Mouse (Mus musculus): Measurements from ENCODE around the gene Fam193a. TPM values are rescaled to one million over a fixed set of nuclear protein-coding genes. Genes with fewer than 3 reads are reported as not detected.

Gene Fam193a
- polyA plus RNA-seq, 1 experiment from 2014 or later, result 3.3 TPM

- 76% methylated on average over 2 of the region's 2 CpGs for WGBS (ENCODE audit: insufficient replicate concordance)
- no peak for ATAC-seq (ENCODE audit: low read depth)
- peaks cover 4% of the 10 kb centered on the region; the same call in 1 of the 2 replicates for H3K4me1 ChIP-seq (ENCODE audit: control insufficient read depth, low read depth, low read length)
Measured at GRCm38 (mm10) chr5:34395850-34396540, 26.3 kb downstream of the Fam193a start.

GRCm38 (mm10) chr5:34397866-34398265 is 28.1 kb downstream of the Fam193a start:
- H3K4me3 ChIP-seq (ENCODE audit: low read depth, low read length), result no peak overlapping the region
- 67% methylated on average over 2 of the region's 2 CpGs for WGBS (ENCODE audit: insufficient replicate concordance)
- ATAC-seq (ENCODE audit: low read depth), result no peak
- peaks cover 4% of the 10 kb centered on the region; the same call in 1 of the 2 replicates for H3K4me1 ChIP-seq (ENCODE audit: control insufficient read depth, low read depth, low read length)
- no peaks in the 10 kb centered on the region for H3K9me3 ChIP-seq (replicated peaks; ENCODE audit: control insufficient read depth, low read length)
- no peaks in the 10 kb centered on the region for H3K27me3 ChIP-seq (ENCODE audit: control insufficient read depth, insufficient read depth, low read depth, low read length)
- H3K27ac ChIP-seq (ENCODE audit: low read length), result no peak overlapping the region
- no peaks in the 10 kb centered on the region for H3K36me3 ChIP-seq (ENCODE audit: control insufficient read depth, insufficient read depth)
- H3K9ac ChIP-seq (ENCODE audit: low read depth, low read length), result no peak overlapping the region
- H3K4me2 ChIP-seq (ENCODE audit: low read depth, low read length), result no peak overlapping the region

More at GRCm38 (mm10) chr5:34395850-34396540, 26.3 kb downstream of the Fam193a start:
- Histone ChIP-seq H3K27me3 (ENCODE audit: control insufficient read depth, insufficient read depth, low read depth, low read length) (no peaks in the 10 kb centered on the region), H3K9me3 (replicated peaks; ENCODE audit: control insufficient read depth, low read length) (no peaks in the 10 kb centered on the region), H3K4me2 (ENCODE audit: low read depth, low read length) (no peak overlapping the region), H3K9ac (ENCODE audit: low read depth, low read length) (no peak overlapping the region), H3K27ac (ENCODE audit: low read length) (no peak overlapping the region), H3K4me3 (ENCODE audit: low read depth, low read length) (no peak overlapping the region), H3K36me3 (ENCODE audit: control insufficient read depth, insufficient read depth) (no peaks in the 10 kb centered on the region)

- H3K9me3 ChIP-seq (replicated peaks; ENCODE audit: control insufficient read depth, low read length), result no peaks in the 10 kb centered on the region
Measured at GRCm38 (mm10) chr5:34398326-34398725, 28.6 kb downstream of the Fam193a start.

GRCm38 (mm10) chr5:34407366-34407918 is 37.7 kb downstream of the Fam193a start:
- WGBS (ENCODE audit: insufficient replicate concordance), result 79% methylated on average over 6 of the region's 6 CpGs
- no peak for ATAC-seq (ENCODE audit: low read depth)
- no peak overlapping the region for H3K4me2 ChIP-seq (ENCODE audit: low read depth, low read length)
- no peak overlapping the region for H3K9ac ChIP-seq (ENCODE audit: low read depth, low read length)
- no peaks in the 10 kb centered on the region for H3K36me3 ChIP-seq (ENCODE audit: control insufficient read depth, insufficient read depth)
- H3K27me3 ChIP-seq (ENCODE audit: control insufficient read depth, insufficient read depth, low read depth, low read length), result no peaks in the 10 kb centered on the region
- H3K27ac ChIP-seq (ENCODE audit: low read length), result no peak overlapping the region
- no peak overlapping the region for H3K4me3 ChIP-seq (ENCODE audit: low read depth, low read length)
- H3K4me1 ChIP-seq (ENCODE audit: control insufficient read depth, low read depth, low read length), result peaks cover 10% of the 10 kb centered on the region
- no peaks in the 10 kb centered on the region for H3K9me3 ChIP-seq (replicated peaks; ENCODE audit: control insufficient read depth, low read length)

More at GRCm38 (mm10) chr5:34398326-34398725, 28.6 kb downstream of the Fam193a start:
- peaks cover 4% of the 10 kb centered on the region; the same call in 1 of the 2 replicates for H3K4me1 ChIP-seq (ENCODE audit: control insufficient read depth, low read depth, low read length)
- H3K36me3 ChIP-seq (ENCODE audit: control insufficient read depth, insufficient read depth), result no peaks in the 10 kb centered on the region
- H3K9ac ChIP-seq (ENCODE audit: low read depth, low read length), result no peak overlapping the region
- 54% methylated on average over 1 of the region's 1 CpGs for WGBS (ENCODE audit: insufficient replicate concordance)
- no peak overlapping the region for H3K4me2 ChIP-seq (ENCODE audit: low read depth, low read length)
- no peak overlapping the region for H3K27ac ChIP-seq (ENCODE audit: low read length)
- no peak overlapping the region for H3K4me3 ChIP-seq (ENCODE audit: low read depth, low read length)
- no peaks in the 10 kb centered on the region for H3K27me3 ChIP-seq (ENCODE audit: control insufficient read depth, insufficient read depth, low read depth, low read length)
- no peak for ATAC-seq (ENCODE audit: low read depth)

- H3K9me3 ChIP-seq (replicated peaks; ENCODE audit: control insufficient read depth, low read length), result no peaks in the 10 kb centered on the region
- ATAC-seq (ENCODE audit: low read depth), result peak; percentile 48; the same call in 1 of the 2 replicates
- H3K27ac ChIP-seq (ENCODE audit: low read length), result no peak overlapping the region
- H3K9ac ChIP-seq (ENCODE audit: low read depth, low read length), result no peak overlapping the region
- H3K4me3 ChIP-seq (ENCODE audit: low read depth, low read length), result no peak overlapping the region
- no peaks in the 10 kb centered on the region for H3K27me3 ChIP-seq (ENCODE audit: control insufficient read depth, insufficient read depth, low read depth, low read length)
- 64% methylated on average over 1 of the region's 1 CpGs for WGBS (ENCODE audit: insufficient replicate concordance)
- H3K4me2 ChIP-seq (ENCODE audit: low read depth, low read length), result no peak overlapping the region
- no peaks in the 10 kb centered on the region for H3K36me3 ChIP-seq (ENCODE audit: control insufficient read depth, insufficient read depth)
- peaks cover 8% of the 10 kb centered on the region for H3K4me1 ChIP-seq (ENCODE audit: control insufficient read depth, low read depth, low read length)
Measured at GRCm38 (mm10) chr5:34409002-34409401, 39.3 kb downstream of the Fam193a start.

- no peaks in the 10 kb centered on the region for H3K9me3 ChIP-seq (replicated peaks; ENCODE audit: control insufficient read depth, low read length)
- H3K27ac ChIP-seq (ENCODE audit: low read length), result no peak overlapping the region
- H3K9ac ChIP-seq (ENCODE audit: low read depth, low read length), result no peak overlapping the region
- no peak for ATAC-seq (ENCODE audit: low read depth)
- WGBS (ENCODE audit: insufficient replicate concordance), result 38% methylated on average over 4 of the region's 4 CpGs
- H3K4me1 ChIP-seq (ENCODE audit: control insufficient read depth, low read depth, low read length), result peaks cover 8% of the 10 kb centered on the region
- no peak overlapping the region for H3K4me2 ChIP-seq (ENCODE audit: low read depth, low read length)
- no peaks in the 10 kb centered on the region for H3K27me3 ChIP-seq (ENCODE audit: control insufficient read depth, insufficient read depth, low read depth, low read length)
- H3K4me3 ChIP-seq (ENCODE audit: low read depth, low read length), result no peak overlapping the region
- no peaks in the 10 kb centered on the region for H3K36me3 ChIP-seq (ENCODE audit: control insufficient read depth, insufficient read depth)
Measured at GRCm38 (mm10) chr5:34410819-34411218, 41.1 kb downstream of the Fam193a start.

- WGBS (ENCODE audit: insufficient replicate concordance), result 76% methylated on average over 2 of the region's 2 CpGs
- no peak overlapping the region for H3K4me2 ChIP-seq (ENCODE audit: low read depth, low read length)
- H3K27ac ChIP-seq (ENCODE audit: low read length), result no peak overlapping the region
- no peak overlapping the region for H3K9ac ChIP-seq (ENCODE audit: low read depth, low read length)
- H3K9me3 ChIP-seq (replicated peaks; ENCODE audit: control insufficient read depth, low read length), result no peaks in the 10 kb centered on the region
- H3K27me3 ChIP-seq (ENCODE audit: control insufficient read depth, insufficient read depth, low read depth, low read length), result no peaks in the 10 kb centered on the region
- peaks cover 7% of the 10 kb centered on the region for H3K4me1 ChIP-seq (ENCODE audit: control insufficient read depth, low read depth, low read length)
- ATAC-seq (ENCODE audit: low read depth), result no peak
- H3K36me3 ChIP-seq (ENCODE audit: control insufficient read depth, insufficient read depth), result no peaks in the 10 kb centered on the region
- H3K4me3 ChIP-seq (ENCODE audit: low read depth, low read length), result no peak overlapping the region
Measured at GRCm38 (mm10) chr5:34413921-34414320, 44.2 kb downstream of the Fam193a start.

- H3K4me2 ChIP-seq (ENCODE audit: low read depth, low read length), result no peak overlapping the region
- WGBS (ENCODE audit: insufficient replicate concordance), result 86% methylated on average over 3 of the region's 3 CpGs
- H3K4me1 ChIP-seq (ENCODE audit: control insufficient read depth, low read depth, low read length), result no peaks in the 10 kb centered on the region; the same call in 1 of the 2 replicates
- ATAC-seq (ENCODE audit: low read depth), result no peak
- H3K27me3 ChIP-seq (ENCODE audit: control insufficient read depth, insufficient read depth, low read depth, low read length), result no peaks in the 10 kb centered on the region
- H3K9ac ChIP-seq (ENCODE audit: low read depth, low read length), result no peak overlapping the region
- no peak overlapping the region for H3K27ac ChIP-seq (ENCODE audit: low read length)
- no peaks in the 10 kb centered on the region for H3K9me3 ChIP-seq (replicated peaks; ENCODE audit: control insufficient read depth, low read length)
- peaks cover 6% of the 10 kb centered on the region for H3K36me3 ChIP-seq (ENCODE audit: control insufficient read depth, insufficient read depth)
- H3K4me3 ChIP-seq (ENCODE audit: low read depth, low read length), result no peak overlapping the region
Measured at GRCm38 (mm10) chr5:34417251-34418008, 47.7 kb downstream of the Fam193a start.

- no peak overlapping the region for H3K27ac ChIP-seq (ENCODE audit: low read length)
- ATAC-seq (ENCODE audit: low read depth), result no peak
- peaks cover 6% of the 10 kb centered on the region for H3K36me3 ChIP-seq (ENCODE audit: control insufficient read depth, insufficient read depth)
- H3K4me1 ChIP-seq (ENCODE audit: control insufficient read depth, low read depth, low read length), result no peaks in the 10 kb centered on the region; the same call in 1 of the 2 replicates
- no peak overlapping the region for H3K4me3 ChIP-seq (ENCODE audit: low read depth, low read length)
- H3K9me3 ChIP-seq (replicated peaks; ENCODE audit: control insufficient read depth, low read length), result no peaks in the 10 kb centered on the region
- H3K4me2 ChIP-seq (ENCODE audit: low read depth, low read length), result no peak overlapping the region
- 48% methylated on average over 1 of the region's 1 CpGs for WGBS (ENCODE audit: insufficient replicate concordance)
- no peak overlapping the region for H3K9ac ChIP-seq (ENCODE audit: low read depth, low read length)
- no peaks in the 10 kb centered on the region for H3K27me3 ChIP-seq (ENCODE audit: control insufficient read depth, insufficient read depth, low read depth, low read length)
Measured at GRCm38 (mm10) chr5:34419188-34419587, 49.5 kb downstream of the Fam193a start.

Measured in liver, embryonic 16.5 days (tissue).